21 mouse cellular contexts compared by ENCODE assay signal in genomic region chr2:166708304-166708703, GRCm38 (mm10). TPM values are rescaled to one million over a fixed set of nuclear protein-coding genes. Genes with fewer than 3 reads are reported as not detected.
DNase-seq lines count a peak whose midpoint lies in the region; ATAC-seq lines count a peak whose summit lies in the region.
"Had no signal": no experiment of that assay in that cellular context is flagged by ENCODE, and none has a peak within 500 bp of the region (broad histone marks: within the 10 kb centered on the region; RNA-seq: fewer than 3 reads in every experiment).

No protein-coding gene starts in this region.

- ATAC-seq in midbrain, embryonic 13.5 days, result no peak
- peak; percentile 39 for ATAC-seq in liver, embryonic 13.5 days (ENCODE audit: low read depth)
- no peak for ATAC-seq in kidney, embryonic 15.5 days (replicated peaks; ENCODE audit: low FRiP score)
- ATAC-seq: intestine, postnatal 0 days; midbrain, embryonic 16.5 days had no signal

- DNase-seq in midbrain, embryonic 10.5 days (ENCODE audit: low spot score), result no peak
- DNase-seq in liver, embryonic 13.5 days, result peak; percentile 53
- DNase-seq in naive thymus-derived CD4-positive, alpha-beta T cell, adult 2 months (ENCODE audit: low read depth), result peak; percentile 66
- no peak for DNase-seq in retina, postnatal 1 day
- DNase-seq in kidney, adult 9 months, result no peak
- DNase-seq: adrenal gland, adult 8-10 months; B cell, adult 2 months; cerebellum, adult 2 months; gastrocnemius, postnatal 36 days; kidney, postnatal 25 days; lung, postnatal 4 days; spleen, adult 18-20 months had no signal

- H3K4me3 ChIP-seq in midbrain, embryonic 13.5 days (replicated peaks), result no peak overlapping the region
- no peak overlapping the region for H3K4me3 ChIP-seq in midbrain, embryonic 10.5 days
- H3K4me3 ChIP-seq in erythroblast, embryonic 14.5 days (replicated peaks), result peak overlapping the region; percentile 50
- H3K4me3 ChIP-seq in liver, embryonic 13.5 days (replicated peaks), result peak overlapping the region; percentile 27
- H3K4me3 ChIP-seq in kidney, embryonic 15.5 days (replicated peaks), result no peak overlapping the region
- H3K4me3 ChIP-seq: hindbrain, embryonic 10.5 days; limb, embryonic 15.5 days; neural tube, embryonic 13.5 days had no signal

- H3K27ac ChIP-seq in midbrain, embryonic 13.5 days, result no peak overlapping the region
- H3K27ac ChIP-seq in midbrain, embryonic 10.5 days (replicated peaks), result no peak overlapping the region
- H3K27ac ChIP-seq in liver, embryonic 13.5 days, result peak overlapping the region; percentile 91
- no peak overlapping the region for H3K27ac ChIP-seq in kidney, embryonic 15.5 days
- H3K27ac ChIP-seq: hindbrain, embryonic 10.5 days; limb, embryonic 15.5 days; neural tube, embryonic 13.5 days had no signal

- H3K4me1 ChIP-seq in midbrain, embryonic 13.5 days (replicated peaks), result peaks cover 45% of the 10 kb centered on the region
- H3K4me1 ChIP-seq in midbrain, embryonic 10.5 days, result peaks cover 71% of the 10 kb centered on the region
- peaks cover 98% of the 10 kb centered on the region for H3K4me1 ChIP-seq in erythroblast, embryonic 14.5 days (ENCODE audit: control insufficient read depth)
- H3K4me1 ChIP-seq in liver, embryonic 13.5 days (replicated peaks), result peaks cover 96% of the 10 kb centered on the region
- H3K4me1 ChIP-seq in kidney, embryonic 15.5 days, result peaks cover 53% of the 10 kb centered on the region

- H3K9ac ChIP-seq in midbrain, embryonic 13.5 days (replicated peaks), result 0 out of 2 replicates have a peak overlapping the region, but pooled peaks have one; percentile 15
- peak overlapping the region; percentile 68 for H3K9ac ChIP-seq in liver, embryonic 13.5 days
- no peak overlapping the region for H3K9ac ChIP-seq in kidney, embryonic 15.5 days
- H3K9ac ChIP-seq: limb, embryonic 15.5 days; neural tube, embryonic 13.5 days had no signal

- H3K4me2 ChIP-seq in midbrain, embryonic 13.5 days (replicated peaks), result no peak overlapping the region
- H3K4me2 ChIP-seq in liver, embryonic 13.5 days, result peak overlapping the region; percentile 60
- no peak overlapping the region for H3K4me2 ChIP-seq in kidney, embryonic 15.5 days
- H3K4me2 ChIP-seq: limb, embryonic 15.5 days; neural tube, embryonic 13.5 days had no signal

- 87% methylated on average over 8 of the region's 8 CpGs for WGBS in midbrain, embryonic 13.5 days
- 87% methylated on average over 8 of the region's 8 CpGs for WGBS in midbrain, embryonic 10.5 days
- WGBS in liver, embryonic 13.5 days (ENCODE audit: insufficient replicate concordance), result 28% methylated on average over 8 of the region's 8 CpGs
- 77% methylated on average over 8 of the region's 8 CpGs for WGBS in kidney, embryonic 15.5 days

- 0 out of 2 replicates have a peak, but pooled peaks cover 11% of the 10 kb centered on the region for H3K36me3 ChIP-seq in midbrain, embryonic 13.5 days
- peaks cover 55% of the 10 kb centered on the region for H3K36me3 ChIP-seq in midbrain, embryonic 10.5 days
- peaks cover 68% of the 10 kb centered on the region for H3K36me3 ChIP-seq in erythroblast, embryonic 14.5 days (ENCODE audit: control insufficient read depth)
- H3K36me3 ChIP-seq in liver, embryonic 13.5 days, result peaks cover 16% of the 10 kb centered on the region
- H3K36me3 ChIP-seq in kidney, embryonic 15.5 days, result peaks cover 6% of the 10 kb centered on the region
- H3K36me3 ChIP-seq: G1E had no signal

- 0 out of 2 replicates have a peak, but pooled peaks cover 3% of the 10 kb centered on the region for H3K27me3 ChIP-seq in midbrain, embryonic 13.5 days
- no peaks in the 10 kb centered on the region for H3K27me3 ChIP-seq in midbrain, embryonic 10.5 days (ENCODE audit: low read depth, poor library complexity, severe bottlenecking)
- peaks cover 5% of the 10 kb centered on the region; the same call in 1 of the 2 replicates for H3K27me3 ChIP-seq in erythroblast, embryonic 14.5 days (ENCODE audit: control insufficient read depth)
- no peaks in the 10 kb centered on the region for H3K27me3 ChIP-seq in liver, embryonic 13.5 days
- no peaks in the 10 kb centered on the region for H3K27me3 ChIP-seq in kidney, embryonic 15.5 days
- H3K27me3 ChIP-seq: limb, embryonic 15.5 days; neural tube, embryonic 13.5 days had no signal

- H3K9me3 ChIP-seq in midbrain, embryonic 13.5 days, result no peaks in the 10 kb centered on the region
- H3K9me3 ChIP-seq in midbrain, embryonic 10.5 days (replicated peaks), result peaks cover 9% of the 10 kb centered on the region; the same call in 1 of the 2 replicates
- H3K9me3 ChIP-seq in erythroblast, embryonic 14.5 days (ENCODE audit: control insufficient read depth, low read length), result peaks cover 12% of the 10 kb centered on the region
- H3K9me3 ChIP-seq in liver, embryonic 13.5 days (replicated peaks), result 0 out of 2 replicates have a peak, but pooled peaks cover 4% of the 10 kb centered on the region
- no peaks in the 10 kb centered on the region for H3K9me3 ChIP-seq in kidney, embryonic 15.5 days (replicated peaks)
- H3K9me3 ChIP-seq: limb, embryonic 15.5 days; neural tube, embryonic 13.5 days had no signal

RNA-seq across cellular contexts. Expression of gene Prex1, which starts 5.3 kb away (rescaled TPM):
- 17.7 and 21.1 TPM in 2 replicates for polyA plus RNA-seq in midbrain, embryonic 13.5 days (2015; fragmentation: Nextera tagmentation; extraction: Ambion mirVana)
- polyA plus RNA-seq in midbrain, embryonic 10.5 days (2016; fragmentation: Nextera tagmentation; extraction: Ambion mirVana), result 32.3 and 33.7 TPM in 2 replicates
- 4.7 and 5.9 TPM in 2 replicates for polyA plus RNA-seq in erythroblast, embryonic 14.5 days (2012)
- 9.1 and 9.8 TPM in 2 replicates for polyA plus RNA-seq in liver, embryonic 13.5 days (2015; fragmentation: Nextera tagmentation; extraction: Ambion mirVana)
- polyA plus RNA-seq in kidney, embryonic 15.5 days (2015; fragmentation: Nextera tagmentation; extraction: Ambion mirVana), result 16.0 TPM in 2 replicates

Comparison
In these comparisons a context has a peak if more than half of its experiments do, and no peak if none do; other contexts are left out.
1. H3K4me3 ChIP-seq: peak in erythroblast, embryonic 14.5 days (single experiment) and liver, embryonic 13.5 days (single experiment); none in midbrain, embryonic 13.5 days (single experiment), midbrain, embryonic 10.5 days (single experiment) and kidney, embryonic 15.5 days (single experiment).
2. DNase-seq: peak in liver, embryonic 13.5 days (single experiment) and naive thymus-derived CD4-positive, alpha-beta T cell, adult 2 months (single experiment); none in midbrain, embryonic 10.5 days (single experiment), retina, postnatal 1 day (single experiment) and kidney, adult 9 months (single experiment).